Comparison of ENCODE assay signal across 28 mouse cellular contexts in genomic region chr9:32947221-32947620, GRCm38 (mm10).
"Had no signal": no experiment of that assay in that cellular context is flagged by ENCODE, and none has a peak within 500 bp of the region (broad histone marks: within the 10 kb centered on the region; RNA-seq: fewer than 3 reads in every experiment).

No protein-coding gene starts in this region.

- H3K4me3 ChIP-seq: embryonic facial prominence, embryonic 10.5 days; embryonic facial prominence, embryonic 12.5 days; embryonic facial prominence, embryonic 13.5 days; embryonic facial prominence, embryonic 15.5 days; erythroblast, embryonic 14.5 days; forebrain, embryonic 10.5 days; forebrain, embryonic 12.5 days; forebrain, embryonic 13.5 days; forebrain, embryonic 15.5 days; gastrocnemius, adult 2 months had no signal

- H3K4me1 ChIP-seq: embryonic facial prominence, embryonic 10.5 days; embryonic facial prominence, embryonic 12.5 days; embryonic facial prominence, embryonic 13.5 days; embryonic facial prominence, embryonic 15.5 days; forebrain, embryonic 10.5 days; forebrain, embryonic 12.5 days; forebrain, embryonic 13.5 days; forebrain, embryonic 15.5 days had no signal

- H3K9me3 ChIP-seq: embryonic facial prominence, embryonic 10.5 days; embryonic facial prominence, embryonic 12.5 days; embryonic facial prominence, embryonic 13.5 days; embryonic facial prominence, embryonic 15.5 days; forebrain, embryonic 10.5 days; forebrain, embryonic 12.5 days; forebrain, embryonic 13.5 days; forebrain, embryonic 15.5 days had no signal

- H3K36me3 ChIP-seq: embryonic facial prominence, embryonic 10.5 days; embryonic facial prominence, embryonic 12.5 days; embryonic facial prominence, embryonic 13.5 days; embryonic facial prominence, embryonic 15.5 days; forebrain, embryonic 10.5 days; forebrain, embryonic 12.5 days; forebrain, embryonic 15.5 days had no signal

- H3K4me2 ChIP-seq: embryonic facial prominence, embryonic 12.5 days; embryonic facial prominence, embryonic 13.5 days; embryonic facial prominence, embryonic 15.5 days; forebrain, embryonic 12.5 days; forebrain, embryonic 13.5 days; forebrain, embryonic 15.5 days had no signal

- H3K27ac ChIP-seq: embryonic facial prominence, embryonic 10.5 days; embryonic facial prominence, embryonic 12.5 days; embryonic facial prominence, embryonic 13.5 days; embryonic facial prominence, embryonic 15.5 days; forebrain, embryonic 10.5 days; forebrain, embryonic 12.5 days; forebrain, embryonic 13.5 days; forebrain, embryonic 15.5 days; gastrocnemius, adult 2 months had no signal

- DNase-seq: cerebellum, adult 18-20 months; cerebellum, adult 2 months; cerebellum, adult 8-10 months; cerebellum, adult 9-10 months; cerebellum, adult 9-11 months; cerebellum, postnatal 10 days; cerebellum, postnatal 14 days; cerebellum, postnatal 25 days; cerebellum, postnatal 36 days; embryo, embryonic 11 days; forebrain, postnatal 0 days; gastrocnemius, adult 2 months; gastrocnemius, postnatal 10 days; gastrocnemius, postnatal 14 days; gastrocnemius, postnatal 25 days; gastrocnemius, postnatal 36 days; heart, adult 18-20 months had no signal

- H3K27me3 ChIP-seq: embryonic facial prominence, embryonic 12.5 days; embryonic facial prominence, embryonic 13.5 days; embryonic facial prominence, embryonic 15.5 days; forebrain, embryonic 13.5 days; forebrain, embryonic 15.5 days had no signal

- H3K9ac ChIP-seq: embryonic facial prominence, embryonic 12.5 days; embryonic facial prominence, embryonic 13.5 days; embryonic facial prominence, embryonic 15.5 days; forebrain, embryonic 12.5 days; forebrain, embryonic 13.5 days; forebrain, embryonic 15.5 days; forebrain, postnatal 0 days had no signal

- ATAC-seq: forebrain, embryonic 13.5 days; forebrain, embryonic 14.5 days; forebrain, embryonic 15.5 days; forebrain, embryonic 16.5 days; forebrain, postnatal 0 days had no signal
